Mouse (Mus musculus) left cerebral cortex, adult 2 months (tissue): ENCODE measurements at regions not wholly inside any gene's neighbourhood (a gene's known extent, or its start where the extent isn't known, plus 50 kb on each side); places are given as distances from the start of the nearest gene placed in this dataset.

Experiments used
- DNase-seq, 2 experiments: peaks; one replicate each; pipeline ENCODE4 v3.0.0; 2021 to 2022; ENCODE audit warnings: low spot score in 2 of 2, mixed read lengths in 1 of 2; ENCODE audit errors: extremely low spot score in 1 of 2
- H3K27ac ChIP-seq: fragments of 200-600 bp; 2 replicates; pipeline ENCODE4 v1.8.1; 2022
- H3K4me3 ChIP-seq: fragments of 200-600 bp; 2 replicates; pipeline ENCODE4 v1.8.1; 2022
- CTCF ChIP-seq: fragments of 200-600 bp; IDR thresholded peaks from 2 replicates; pipeline ENCODE4 v1.8.1; 2022; ENCODE audit warnings: antibody characterized with exemption, mild to moderate bottlenecking, moderate library complexity
- intact Hi-C: fragments of 180-260 bp; cut with DNase I; formaldehyde crosslinking; loops from one replicate; pipeline ENCODE4 v1.15.1; 2025

- H3K4me3 ChIP-seq = no peak overlapping the region
- TF ChIP-seq CTCF = no peak
- intact Hi-C loops = no loop called here
- no peak for DNase-seq
- no peak overlapping the region for H3K27ac ChIP-seq
These were observed 348.9 kb upstream of the Nrp1 start for GRCm38 (mm10) chr8:128009393-128010010.

DNA sequence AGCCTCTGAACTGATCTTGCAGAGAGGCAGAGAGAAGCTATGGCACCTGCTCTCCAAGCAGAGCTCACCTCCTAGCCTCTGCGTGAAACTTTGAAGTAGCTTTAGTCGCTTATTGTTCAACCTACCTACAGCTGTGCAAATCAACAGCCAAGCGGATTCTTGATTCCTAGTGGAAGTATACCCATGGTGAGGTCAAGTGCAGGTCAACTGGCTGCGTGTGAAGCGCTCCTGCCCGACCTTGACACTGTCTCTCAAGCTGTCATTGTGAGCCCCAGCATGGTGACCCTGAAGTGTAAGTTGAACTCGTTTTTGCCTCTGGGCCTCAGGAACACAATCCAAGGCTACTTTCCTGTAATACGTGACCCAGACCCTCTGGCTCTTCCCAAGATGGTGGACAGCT, 341.2 kb upstream of the Nrp1 start:
- DNase-seq = no peak
- intact Hi-C loops = no loop called here
- Histone ChIP-seq H3K27ac (no peak overlapping the region), H3K4me3 (no peak overlapping the region)
- TF ChIP-seq CTCF = no peak

DNA sequence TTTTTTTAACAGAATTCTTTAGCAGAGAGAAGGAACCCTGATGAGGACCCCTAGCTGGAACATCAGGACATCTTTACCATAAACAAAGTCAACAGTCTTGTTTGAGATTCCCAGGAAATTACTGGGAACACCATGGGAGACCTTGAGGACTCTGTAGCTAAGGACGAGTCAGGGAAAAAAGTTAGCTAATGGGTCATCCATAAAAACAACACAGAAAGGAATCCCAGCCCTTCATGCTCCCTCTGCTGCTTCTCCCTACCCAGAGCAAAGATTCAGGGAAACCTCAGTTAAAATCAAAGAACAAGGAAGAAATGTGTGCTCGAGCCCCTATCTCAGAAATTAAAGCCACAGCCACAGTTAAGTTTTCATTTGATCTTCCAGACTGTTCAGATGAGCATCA, 334.7 kb upstream of the Nrp1 start:
- intact Hi-C loops = no loop called here
- no peak overlapping the region for H3K4me3 ChIP-seq
- no peak for TF ChIP-seq CTCF
- no peak for DNase-seq
- H3K27ac ChIP-seq = no peak overlapping the region

DNA sequence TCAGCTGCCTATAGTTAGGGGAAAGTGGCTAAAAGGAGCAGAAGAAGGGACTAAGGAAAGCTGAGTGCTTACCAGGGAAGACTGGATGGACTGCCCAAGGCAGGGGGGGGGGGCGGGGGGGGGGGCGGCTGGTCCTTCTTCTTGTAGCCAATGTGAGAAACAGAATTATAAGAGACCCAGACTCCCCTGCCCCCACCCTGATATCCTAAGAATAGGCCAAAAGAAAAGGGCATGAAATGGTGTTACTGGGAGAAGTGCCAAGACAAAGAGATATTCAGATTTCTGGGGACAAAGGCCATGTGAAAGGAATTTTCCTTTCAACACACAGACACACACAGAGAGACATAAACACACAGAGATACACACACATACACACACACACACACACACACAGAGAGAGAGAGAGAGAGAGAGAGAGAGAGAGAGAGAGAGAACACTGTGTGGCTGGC, 333.6 kb upstream of the Nrp1 start:
- DNase-seq = no peak
- intact Hi-C loops = no loop called here
- no peak overlapping the region for H3K27ac ChIP-seq

GRCm38 (mm10) chr8:128025251-128025856, 333.1 kb upstream of the Nrp1 start:
- no peak for DNase-seq
- intact Hi-C loops = no loop called here

More for the DNA sequence above, 333.6 kb upstream of the Nrp1 start:
- no peak overlapping the region for H3K4me3 ChIP-seq
- TF ChIP-seq CTCF = no peak

GRCm38 (mm10) chr8:128026981-128027380, 331.4 kb upstream of the Nrp1 start:
- intact Hi-C loops = no loop called here
- DNase-seq = no peak
- no peak for TF ChIP-seq CTCF
- Histone ChIP-seq H3K4me3 (no peak overlapping the region), H3K27ac (no peak overlapping the region)

More at GRCm38 (mm10) chr8:128025251-128025856, 333.1 kb upstream of the Nrp1 start:
- no peak overlapping the region for H3K4me3 ChIP-seq
- no peak overlapping the region for H3K27ac ChIP-seq
- no peak for TF ChIP-seq CTCF

DNA sequence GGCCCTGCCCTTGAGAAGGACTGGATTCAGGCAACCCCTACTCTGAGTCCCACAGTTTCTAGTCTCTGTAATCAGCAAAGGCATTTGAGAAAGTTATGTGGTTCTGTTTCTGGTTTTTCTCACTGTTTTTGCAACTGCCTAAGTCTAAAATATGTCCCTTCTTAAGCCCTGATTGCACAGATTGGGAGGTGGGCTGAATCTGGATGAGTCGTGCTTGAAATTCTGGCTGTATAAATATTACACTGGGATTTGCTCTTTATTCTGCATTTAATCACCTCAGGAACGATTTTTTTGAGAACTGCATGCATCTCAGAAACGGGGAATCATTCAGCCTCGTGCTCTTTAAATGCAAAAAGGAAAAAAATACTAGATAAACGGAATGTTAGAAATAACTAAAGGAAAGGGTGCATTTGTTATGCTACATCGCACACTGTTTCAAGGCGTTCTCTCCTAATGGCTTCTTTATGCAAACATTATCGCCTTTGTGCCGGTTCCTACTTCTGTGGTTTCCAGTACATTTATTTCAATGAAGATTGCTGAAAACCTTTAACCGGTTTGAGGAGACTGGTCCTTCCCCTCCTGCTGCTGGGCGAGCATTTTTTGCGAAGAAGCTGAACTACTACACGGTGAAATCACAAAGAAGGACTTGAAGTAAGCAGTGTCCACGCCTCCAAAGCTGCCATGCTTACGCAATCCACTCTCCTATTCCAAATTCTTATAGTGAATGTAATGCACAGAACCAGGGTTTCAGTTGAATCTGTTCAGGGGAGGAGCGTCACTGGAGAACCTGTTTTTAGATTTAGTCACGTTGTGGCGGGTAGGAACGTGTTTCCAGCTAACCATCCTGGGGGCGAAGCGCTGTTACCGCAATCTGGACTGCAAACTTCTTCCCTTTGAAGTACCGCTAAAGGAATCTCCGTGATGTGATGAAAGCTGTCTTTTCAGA, 327.8 kb upstream of the Nrp1 start:
- no peak for TF ChIP-seq CTCF
- Histone ChIP-seq H3K4me3 (peak overlapping the region; percentile 22), H3K27ac (peak overlapping the region; percentile 73)
- DNase-seq = peak; percentile 48 to 59
- intact Hi-C loops = loop anchor here (1.0 to 2.0 kb wide), 5 partner anchors 116 to 328 kb away; partner anchors contain the start of gene Nrp1

GRCm38 (mm10) chr8:128034127-128034526, 324.3 kb upstream of the Nrp1 start:
- H3K4me3 ChIP-seq = no peak overlapping the region
- TF ChIP-seq CTCF = no peak
- no peak for DNase-seq
- no peak overlapping the region for H3K27ac ChIP-seq
- intact Hi-C loops = no loop called here

- intact Hi-C loops = no loop called here
- no peak for DNase-seq
- Histone ChIP-seq H3K4me3 (no peak overlapping the region), H3K27ac (no peak overlapping the region)
- TF ChIP-seq CTCF = no peak
These were observed 322.7 kb upstream of the Nrp1 start for GRCm38 (mm10) chr8:128035672-128036071.

- TF ChIP-seq CTCF = no peak
- Histone ChIP-seq H3K4me3 (no peak overlapping the region), H3K27ac (no peak overlapping the region)
- no peak for DNase-seq
- intact Hi-C loops = no loop called here
These were observed 318.9 kb upstream of the Nrp1 start for GRCm38 (mm10) chr8:128039341-128040064.

DNA sequence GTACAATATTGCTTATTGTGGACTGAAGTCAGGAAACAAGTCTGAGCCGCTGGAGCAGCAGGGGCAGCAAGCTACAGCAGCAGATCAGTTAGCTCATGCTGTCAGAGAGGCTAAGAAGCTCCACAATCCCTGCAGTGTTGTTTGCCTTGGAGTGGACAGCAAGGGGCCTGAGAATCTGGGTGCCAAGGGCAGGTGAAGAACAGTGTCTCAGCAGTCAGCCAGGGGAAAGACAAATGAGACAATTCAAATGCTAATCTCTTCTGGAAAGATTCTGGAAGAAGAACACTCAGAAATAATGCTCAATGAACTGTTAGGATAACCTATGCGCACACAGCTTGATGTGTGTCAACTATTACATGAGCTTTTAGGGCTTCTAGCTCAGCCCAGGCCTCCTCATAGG, 315.5 kb upstream of the Nrp1 start:
- intact Hi-C loops = no loop called here
- no peak overlapping the region for H3K27ac ChIP-seq
- DNase-seq = no peak
- TF ChIP-seq CTCF = no peak
- H3K4me3 ChIP-seq = no peak overlapping the region
